Mouse (Mus musculus) heart, postnatal 0 days (tissue): ENCODE data around the gene Grpel1.

Source experiments
- CTCF ChIP-seq: IDR thresholded peaks from 2 replicates; pipeline ENCODE4 v1.5.1; 2016; ENCODE audit warnings: antibody characterized with exemption, control low read depth, low read depth
- EP300 ChIP-seq: IDR thresholded peaks from 2 replicates; pipeline ENCODE4 v1.6.1; 2016; ENCODE audit warnings: antibody characterized with exemption, low read depth

DNA sequence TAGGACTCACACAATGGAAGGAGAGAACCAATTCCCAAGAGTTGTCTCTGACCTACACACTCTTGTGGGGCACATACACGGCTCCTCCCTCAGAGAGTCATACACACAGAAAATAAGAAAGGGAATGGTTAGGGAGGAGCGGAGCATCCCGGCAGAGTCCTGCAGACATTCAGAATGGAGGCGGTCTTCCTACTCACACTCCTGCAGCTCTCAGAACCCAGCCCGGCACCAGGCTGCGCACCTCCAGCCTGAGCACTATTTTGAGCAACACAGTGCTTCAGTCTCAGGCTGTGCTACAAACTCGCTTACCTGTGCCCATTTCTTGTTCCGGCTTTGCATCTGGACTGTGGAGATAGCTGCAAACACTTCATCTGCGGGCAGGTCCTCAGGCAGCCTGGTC is 29.9 kb downstream of the Grpel1 start:
- TF ChIP-seq CTCF (no peak), EP300 (no peak)
